In the genomic region with DNA sequence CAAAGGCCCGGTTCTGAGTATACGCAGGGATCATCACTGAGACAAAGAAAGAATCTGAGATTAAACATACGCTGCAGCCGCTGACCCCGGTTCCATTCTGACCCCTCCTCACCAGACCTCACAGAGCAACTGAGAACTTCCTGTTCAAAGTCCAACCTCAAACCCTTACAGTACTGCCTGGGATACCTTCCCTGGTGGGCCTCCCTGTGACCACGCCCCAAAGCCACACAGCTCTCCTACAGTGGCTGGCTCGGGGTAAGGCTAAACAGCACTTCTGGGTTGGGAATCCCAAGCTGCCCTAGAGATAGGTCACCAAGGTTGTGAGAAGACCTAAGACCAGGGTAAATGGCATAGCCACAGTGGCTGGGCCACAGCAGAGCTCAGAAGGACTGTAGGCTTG, we compare ENCODE assay signal across 29 mouse cellular contexts. TPM values are rescaled to one million over a fixed set of nuclear protein-coding genes. Genes with fewer than 3 reads are reported as not detected.
"Had no signal": no experiment of that assay in that cellular context is flagged by ENCODE, and none has a peak within 500 bp of the region (broad histone marks: within the 10 kb centered on the region; RNA-seq: fewer than 3 reads in every experiment).

No protein-coding gene starts in this region.

- DNase-seq: kidney, adult 11 months; kidney, adult 9 months; kidney, postnatal 10 days; kidney, postnatal 4 days; liver; lung, adult 18-20 months; lung, postnatal 10 days; lung, postnatal 36 days; right cerebral cortex, postnatal 4 days; thymus, adult 18-20 months; thymus, postnatal 4 days had no signal

- H3K4me3 ChIP-seq: limb, embryonic 10.5 days; limb, embryonic 13.5 days; liver, embryonic 12.5 days; liver, embryonic 15.5 days; lung, embryonic 15.5 days; megakaryocyte, embryonic 14.5 days; midbrain, embryonic 10.5 days; midbrain, embryonic 13.5 days; myocyte; neural tube, embryonic 13.5 days had no signal

- H3K27me3 ChIP-seq: limb, embryonic 13.5 days; liver, embryonic 12.5 days; liver, embryonic 15.5 days; lung, embryonic 15.5 days; megakaryocyte, embryonic 14.5 days; midbrain, embryonic 13.5 days; neural tube, embryonic 13.5 days had no signal

- H3K4me1 ChIP-seq: limb, embryonic 13.5 days; liver, embryonic 12.5 days; lung, embryonic 15.5 days; midbrain, embryonic 10.5 days; midbrain, embryonic 13.5 days; neural tube, embryonic 13.5 days had no signal

- H3K27ac ChIP-seq: limb, embryonic 10.5 days; limb, embryonic 13.5 days; liver, embryonic 12.5 days; liver, embryonic 15.5 days; lung, embryonic 15.5 days; midbrain, embryonic 10.5 days; midbrain, embryonic 13.5 days; neural tube, embryonic 13.5 days had no signal

- H3K9ac ChIP-seq: limb, embryonic 13.5 days; liver, embryonic 12.5 days; liver, embryonic 15.5 days; lung, embryonic 15.5 days; midbrain, embryonic 13.5 days; neural tube, embryonic 13.5 days had no signal

- ATAC-seq: liver, embryonic 12.5 days; midbrain, embryonic 13.5 days; midbrain, embryonic 16.5 days had no signal

- H3K4me2 ChIP-seq: limb, embryonic 13.5 days; liver, embryonic 12.5 days; liver, embryonic 15.5 days; lung, embryonic 15.5 days; midbrain, embryonic 13.5 days; neural tube, embryonic 13.5 days had no signal

- H3K9me3 ChIP-seq: limb, embryonic 10.5 days; limb, embryonic 13.5 days; liver, embryonic 12.5 days; liver, embryonic 15.5 days; lung, embryonic 15.5 days; megakaryocyte, embryonic 14.5 days; midbrain, embryonic 10.5 days; midbrain, embryonic 13.5 days; neural tube, embryonic 13.5 days had no signal

RNA-seq across cellular contexts. Expression of a gene that starts 31.7 kb away (rescaled TPM):
- total RNA-seq: monocyte, adult 5-6 weeks; neutrophil, adult 5-6 weeks had no signal
- polyA plus RNA-seq: liver, embryonic 12.5 days had no signal

RNA-seq across cellular contexts. Expression of a gene that starts 45.7 kb away (rescaled TPM):
- total RNA-seq: layer of hippocampus, adult 18-20 months; layer of hippocampus, postnatal 14 days; left cerebral cortex, adult 18-20 months; left cerebral cortex, postnatal 25 days; monocyte, adult 5-6 weeks; neutrophil, adult 5-6 weeks had no signal
- polyA plus RNA-seq: limb, embryonic 10.5 days; limb, embryonic 13.5 days; liver, embryonic 12.5 days; liver, embryonic 15.5 days; lung, embryonic 15.5 days; midbrain, embryonic 10.5 days; midbrain, embryonic 13.5 days; midbrain, embryonic 16.5 days; myocyte; neural tube, embryonic 13.5 days; testis, adult 2 months had no signal
